Mouse (Mus musculus) ES-E14 (cell line): ENCODE data around the gene Gimap8. TPM values are rescaled to one million over a fixed set of nuclear protein-coding genes. Genes with fewer than 3 reads are reported as not detected.
A peak's percentile ranks its signal among the peaks of the same experiment; 100 is the strongest.

Experiments
- DNase-seq: peaks from one replicate; pipeline ENCODE4 v3.0.0-alpha.2; 2013; ENCODE audit warnings: low read depth, low spot score
- H3K27ac ChIP-seq: 2 replicates; pipeline ENCODE4 v1.5.1; 2012; ENCODE audit warnings: low read depth, mild to moderate bottlenecking, low read length, moderate library complexity, mixed read lengths; ENCODE audit not compliant: poor library complexity, insufficient read depth, severe bottlenecking
- H3K36me3 ChIP-seq: 2 replicates; pipeline ENCODE4 v1.6.1; 2012; ENCODE audit warnings: mild to moderate bottlenecking, low read length, moderate library complexity, mixed read lengths; ENCODE audit not compliant: control insufficient read depth, poor library complexity, insufficient read depth, severe bottlenecking
- H3K4me1 ChIP-seq, 2 experiments: fragments of 150-350 bp in 1 of 2; sonication (generic) in 1 of 2; 2 replicates each; pipeline ENCODE4 v1.6.1; 2012; ENCODE audit warnings: low read length in 2 of 2, mild to moderate bottlenecking in 1 of 2, mixed read lengths in 1 of 2; ENCODE audit not compliant: control insufficient read depth in 2 of 2, insufficient read depth in 2 of 2, poor library complexity in 1 of 2
- H3K4me3 ChIP-seq, 2 experiments: fragments of 150-350 bp in 1 of 2; sonication (generic) in 1 of 2; 2 replicates each; pipeline ENCODE4 v1.5.1; 2012; ENCODE audit warnings: low read length in 2 of 2, low read depth in 1 of 2, mild to moderate bottlenecking in 1 of 2, mixed read lengths in 1 of 2; ENCODE audit not compliant: insufficient read depth in 1 of 2, poor library complexity in 1 of 2, severe bottlenecking in 1 of 2
- H3K9ac ChIP-seq: 2 replicates; pipeline ENCODE4 v1.6.1; 2012; ENCODE audit warnings: low read depth, mild to moderate bottlenecking, low read length, mixed read lengths; ENCODE audit not compliant: poor library complexity, insufficient read depth, severe bottlenecking
- H3K9me3 ChIP-seq: fragments of 150-350 bp; sonication (generic); 2 replicates; pipeline ENCODE4 v1.6.1; 2012; ENCODE audit warnings: low read depth, mild to moderate bottlenecking, low read length; ENCODE audit not compliant: control insufficient read depth, insufficient read depth
- CHD2 ChIP-seq: IDR thresholded peaks from 2 replicates; pipeline ENCODE4 v1.6.1; 2014; ENCODE audit warnings: mild to moderate bottlenecking, low read depth, low read length, inconsistent platforms
- HCFC1 ChIP-seq: IDR thresholded peaks from 2 replicates; pipeline ENCODE4 v1.6.1; 2012; ENCODE audit warnings: low read length, inconsistent platforms, borderline replicate concordance; ENCODE audit not compliant: insufficient read depth
- MAFK ChIP-seq: IDR thresholded peaks from 2 replicates; pipeline ENCODE4 v1.6.1; 2014; ENCODE audit warnings: mild to moderate bottlenecking, low read depth, low read length, inconsistent platforms; ENCODE audit not compliant: insufficient read depth
- ZC3H11A ChIP-seq: IDR thresholded peaks from 2 replicates; pipeline ENCODE4 v1.6.1; 2012; ENCODE audit warnings: low read depth, mild to moderate bottlenecking, inconsistent platforms, low read length, borderline replicate concordance
- ZNF384 ChIP-seq: IDR thresholded peaks from 2 replicates; pipeline ENCODE4 v1.6.1; 2012; ENCODE audit warnings: low read depth, low read length, inconsistent platforms
- in situ Hi-C, 2 experiments: fragments of 600-800 bp; cut with MboI; formaldehyde crosslinking; loops; one replicate each; pipeline ENCODE4 v1.15.1; 2025; ENCODE audit warnings: low sequenced_read_pairs in 2 of 2, inconsistent platforms in 1 of 2; ENCODE audit not compliant: unreplicated experiment in 2 of 2
- total RNA-seq: library from RNA; depleted of rRNA; stranded (reverse); fragments of 300-350 nt; gene quantifications from 2 replicates; pipeline ENCODE4 v1.2.3, GENCODE M21; 2012; rRNA removed

Gimap8 gene
- total RNA-seq = 0.11 and 0.22 TPM in 2 replicates

DNA sequence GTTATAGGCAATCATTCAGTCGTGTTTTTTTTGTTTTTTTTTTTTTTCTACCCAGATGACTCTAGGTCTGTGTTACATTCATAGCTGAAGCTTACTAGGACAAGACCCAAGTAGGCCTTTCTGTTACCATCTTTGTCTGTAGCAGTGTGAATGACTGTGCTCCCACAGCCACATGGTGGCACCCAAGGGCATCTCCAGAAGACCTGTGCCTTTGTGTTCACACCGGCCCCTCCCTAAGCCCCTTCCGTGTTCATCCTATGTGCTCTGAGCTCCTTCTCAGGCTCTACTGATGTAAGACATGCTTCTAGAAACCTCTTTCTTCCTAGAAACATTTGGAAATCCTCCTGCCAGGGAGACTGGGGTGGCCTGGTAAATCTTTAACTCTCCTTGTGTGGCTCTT lies at the start of gene Gimap8:
Gimap8 (plus strand) TSS at position 240 of the 400 bp plus-strand sequence.
- Histone ChIP-seq H3K4me1 (no peaks in the 10 kb centered on the region), H3K36me3 (no peaks in the 10 kb centered on the region), H3K4me3 (no peak within 1 kb of the TSS), H3K9me3 (no peaks in the 10 kb centered on the region), H3K27ac (no peak within 1 kb of the TSS), H3K9ac (no peak within 1 kb of the TSS)
- TF ChIP-seq MAFK = no peak
- TF ChIP-seq HCFC1 = no peak
- TF ChIP-seq CHD2 = no peak
- TF ChIP-seq ZC3H11A = no peak
- no peak for TF ChIP-seq ZNF384
- in situ Hi-C loops = no loop called here
- no peak for DNase-seq

DNA sequence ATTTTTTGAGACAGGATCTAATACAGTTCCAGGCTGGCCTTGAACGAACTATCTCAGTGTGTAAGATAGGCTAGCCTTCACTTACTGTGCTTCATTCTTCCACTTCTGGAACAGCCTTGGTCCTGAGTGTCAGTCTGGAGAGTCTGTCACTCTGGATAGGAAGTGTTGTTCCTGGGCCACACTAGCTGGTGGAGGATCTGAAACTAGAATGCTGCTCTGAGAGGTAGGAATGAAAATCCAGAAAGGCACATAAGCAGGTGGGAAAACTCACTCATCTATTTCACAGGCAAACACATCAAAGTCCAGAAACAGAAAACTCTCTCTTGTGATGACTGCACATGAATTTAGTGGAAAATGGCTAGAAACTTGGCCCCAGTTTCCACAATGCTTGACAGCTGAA lies 46.4 kb upstream of the Gimap8 start:
- no peak for TF ChIP-seq HCFC1
- TF ChIP-seq MAFK = no peak
- no peak for TF ChIP-seq ZNF384
- TF ChIP-seq CHD2 = no peak
- TF ChIP-seq ZC3H11A = no peak
- peaks cover 14% of the 10 kb centered on the region; the same call in 1 of the 2 replicates for H3K36me3 ChIP-seq
- no peak overlapping the region for H3K9ac ChIP-seq
- in situ Hi-C loops = no loop called here
- no peak for DNase-seq
- H3K27ac ChIP-seq = no peak overlapping the region
- no peaks in the 10 kb centered on the region for H3K9me3 ChIP-seq
- H3K4me3 ChIP-seq = no peak overlapping the region
- H3K4me1 ChIP-seq = peaks cover 0 to 5% of the 10 kb centered on the region in 2 experiments; a peak in 1 of 4 replicates

DNA sequence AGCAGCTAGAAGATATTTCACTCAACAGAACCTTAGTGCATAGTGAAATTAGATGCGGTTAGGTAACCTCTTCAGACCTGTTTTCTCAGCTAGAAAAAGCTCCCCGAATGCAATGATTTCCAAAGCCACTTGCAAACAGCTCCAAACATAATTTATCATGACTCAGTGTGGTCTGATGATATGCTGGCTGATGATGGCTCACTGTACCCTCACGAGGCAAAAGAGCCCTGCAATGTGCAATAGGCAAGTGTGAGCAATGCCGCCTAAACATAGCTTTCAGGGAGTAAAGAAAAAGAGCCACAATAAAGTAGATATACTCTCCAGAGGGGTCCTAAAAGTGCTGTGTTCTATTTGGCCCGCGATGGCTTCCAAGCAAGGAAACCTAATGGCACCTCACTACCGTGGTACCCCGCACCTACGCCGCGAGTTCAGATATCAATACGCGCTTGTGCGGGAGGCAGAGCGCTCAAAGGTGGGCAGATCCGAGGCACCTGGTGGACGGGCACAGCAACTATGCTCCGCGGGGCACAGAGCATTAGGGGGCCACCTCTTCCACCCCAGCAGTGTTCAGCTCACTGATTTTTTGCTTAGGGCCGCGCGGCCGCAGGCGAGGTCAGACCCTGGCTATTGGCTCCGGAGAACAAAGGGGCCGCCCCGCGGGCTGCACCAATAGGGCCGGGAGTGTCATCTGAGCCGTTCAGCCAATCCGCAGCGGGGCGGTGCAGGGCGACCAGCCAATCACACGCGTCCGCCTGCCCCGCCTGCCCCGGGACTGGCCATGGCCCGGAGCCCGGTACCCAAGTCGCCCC lies 45.6 kb upstream of the Gimap8 start, which contains the start of gene Zfp775:
Zfp775 (plus strand) TSS at position 793 of the 809 bp plus-strand sequence.
- Histone ChIP-seq H3K9ac (peak within 1 kb of the TSS; percentile 71), H3K36me3 (peaks cover 9% of the 10 kb centered on the region; the same call in 1 of the 2 replicates), H3K4me1 (peaks cover 0 to 5% of the 10 kb centered on the region in 2 experiments; a peak in 1 of 4 replicates), H3K9me3 (no peaks in the 10 kb centered on the region), H3K27ac (no peak within 1 kb of the TSS), H3K4me3 (peak within 1 kb of the TSS; percentile 68 to 75)
- in situ Hi-C loops = no loop called here
- TF ChIP-seq CHD2 = peak; percentile 61; the same call in 1 of the 2 replicates
- TF ChIP-seq ZC3H11A = no peak
- no peak for TF ChIP-seq ZNF384
- TF ChIP-seq HCFC1 = no peak
- DNase-seq = peak; percentile 77

DNA sequence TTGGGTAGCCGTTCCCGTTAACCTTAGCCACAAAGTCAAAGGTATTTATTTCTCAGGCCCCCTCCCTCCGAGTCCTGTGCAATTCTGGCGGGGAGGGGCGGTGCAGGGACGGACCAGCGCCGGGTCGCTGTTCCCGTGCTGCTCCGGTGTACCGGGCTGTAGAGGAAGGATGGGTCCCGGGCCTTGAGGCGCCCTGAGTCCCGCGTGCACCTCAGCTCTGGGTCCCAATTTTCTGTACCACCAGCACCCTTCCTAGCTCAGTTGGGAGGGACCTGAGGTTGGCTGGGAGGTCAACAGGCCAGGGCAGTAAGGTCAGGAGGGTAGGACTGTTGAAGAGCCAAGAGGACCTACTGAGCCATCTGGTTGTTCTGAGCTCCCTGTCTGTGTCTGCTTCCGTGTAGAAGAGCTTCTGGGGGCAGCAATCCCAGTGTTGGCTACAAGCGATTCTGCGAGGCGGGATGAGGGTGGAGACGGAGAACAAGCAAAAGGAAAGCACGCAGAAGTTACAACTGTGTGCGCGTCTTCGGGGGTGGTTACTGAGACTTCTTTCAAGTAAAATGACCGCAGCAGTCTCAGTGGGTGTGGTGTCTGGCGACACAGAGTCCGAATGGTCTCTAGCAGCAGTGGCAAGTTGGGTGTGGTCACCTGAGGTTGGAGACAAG lies 44.8 kb upstream of the Gimap8 start:
- Histone ChIP-seq H3K4me1 (peaks cover 0 to 2% of the 10 kb centered on the region in 2 experiments; a peak in 1 of 4 replicates), H3K36me3 (peaks cover 6% of the 10 kb centered on the region; the same call in 1 of the 2 replicates), H3K9me3 (no peaks in the 10 kb centered on the region), H3K27ac (no peak overlapping the region), H3K4me3 (peak overlapping the region; percentile 68 to 75), H3K9ac (peak overlapping the region; percentile 66)
- DNase-seq = no peak
- in situ Hi-C loops = no loop called here
- TF ChIP-seq CHD2 (no peak), ZC3H11A (no peak), HCFC1 (no peak), ZNF384 (no peak), MAFK (no peak)
